Mouse (Mus musculus) lung, postnatal 0 days (tissue): Measurements from ENCODE around the gene Etv5.

Source experiments
- CTCF ChIP-seq: IDR thresholded peaks from 2 replicates; pipeline ENCODE4 v1.5.1; 2016; ENCODE audit warnings: antibody characterized with exemption, mild to moderate bottlenecking
- EP300 ChIP-seq: IDR thresholded peaks from 2 replicates; pipeline ENCODE4 v1.6.1; 2016; ENCODE audit warnings: antibody characterized with exemption, mild to moderate bottlenecking, control low read depth

- no peak for TF ChIP-seq CTCF
- TF ChIP-seq EP300, result no peak
Observed at GRCm38 (mm10) chr16:22372225-22372624, 67.3 kb downstream of the Etv5 start.
